Mouse (Mus musculus) adrenal gland, postnatal 36 days (tissue): ENCODE results near the gene Ankmy2. TPM values are rescaled to one million over a fixed set of nuclear protein-coding genes. Genes with fewer than 3 reads are reported as not detected.
"Not testable (repeated sequence)": the region's sequence is repeated elsewhere in the genome, so short reads cannot be mapped to it uniquely, and the experiment has no call there.

Source experiments
- DNase-seq, 2 experiments: peaks; one replicate each; pipeline ENCODE4 v3.0.0; 2021; ENCODE audit warnings: mixed read lengths in 1 of 2
- total RNA-seq, 2 experiments: library from RNA; stranded (reverse); gene quantifications; 2 replicates each; pipeline ENCODE4 v1.2.3; 2021

Gene Ankmy2
- total RNA-seq, 2 experiments from 2014 or later = 27.9 to 43.6 TPM

DNA sequence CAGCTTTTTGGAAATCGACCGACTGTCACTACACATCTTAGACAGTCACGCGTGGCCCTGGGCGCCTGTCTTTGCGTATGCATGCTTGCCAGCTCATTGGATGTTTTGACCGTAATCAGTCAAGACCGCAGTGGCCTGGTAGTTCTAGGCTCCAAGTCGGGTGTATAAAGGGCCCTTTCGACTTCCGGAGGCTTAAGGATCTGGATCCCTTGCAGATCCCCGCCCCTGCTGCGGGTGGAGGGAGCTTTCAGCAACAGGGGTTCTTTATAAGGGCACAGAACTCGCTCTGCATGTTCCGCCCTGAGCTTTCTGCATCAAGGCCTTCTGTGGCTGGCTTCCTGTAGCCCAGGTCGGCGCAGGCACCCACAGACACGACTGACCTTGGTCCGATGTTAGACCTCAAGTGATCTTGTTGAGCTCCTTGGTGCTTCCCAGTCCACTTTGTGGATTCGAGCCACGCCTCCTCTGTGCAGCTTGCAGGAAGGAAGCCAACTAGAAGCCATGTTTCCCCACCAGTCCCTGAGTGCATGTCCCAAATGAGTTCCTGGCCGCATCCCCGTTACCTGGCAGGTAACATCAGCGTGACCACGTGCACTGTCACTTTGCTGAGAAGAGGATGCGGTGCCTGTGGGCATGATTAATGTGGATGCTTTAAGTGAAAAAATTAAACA, 859 bp downstream of the Ankmy2 start, which contains the start of gene Bzw2:
TSS of gene Bzw2 (minus strand) at position 443 of the 671 bp plus-strand sequence.
- DNase-seq = peak; percentile 72 to 79

GRCm38 (mm10) chr12:36164126-36164791, 7.3 kb downstream of the Ankmy2 start:
- no peak for DNase-seq

- DNase-seq = no peak
Measured at GRCm38 (mm10) chr12:36165299-36165698, 8.4 kb downstream of the Ankmy2 start.

GRCm38 (mm10) chr12:36177227-36177626, 20.3 kb downstream of the Ankmy2 start:
- no peak for DNase-seq

DNA sequence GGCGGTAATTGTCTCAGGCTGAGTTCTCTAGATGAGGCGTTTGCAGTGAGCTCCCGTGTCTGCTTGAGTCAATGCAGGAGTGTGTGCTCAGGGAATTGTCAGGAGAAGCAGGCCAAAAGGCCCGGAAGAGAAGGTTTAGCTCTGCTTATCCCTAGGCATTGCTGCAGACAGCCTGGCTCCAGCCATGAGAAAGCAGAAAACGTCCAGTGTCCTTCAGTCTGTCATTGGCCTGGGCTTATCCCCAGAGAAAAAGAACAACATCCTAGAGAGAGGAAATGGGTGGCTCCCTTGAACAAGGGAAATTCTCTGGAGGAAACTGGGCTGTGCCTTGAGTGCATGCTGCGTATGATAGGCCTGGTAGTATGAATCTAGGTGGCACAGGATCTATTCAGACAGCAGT, 25.7 kb downstream of the Ankmy2 start:
- DNase-seq = peak in 1 of 2 experiments; percentile 18

- DNase-seq = no peak
Measured at GRCm38 (mm10) chr12:36187081-36187480, 30.2 kb downstream of the Ankmy2 start.

DNA sequence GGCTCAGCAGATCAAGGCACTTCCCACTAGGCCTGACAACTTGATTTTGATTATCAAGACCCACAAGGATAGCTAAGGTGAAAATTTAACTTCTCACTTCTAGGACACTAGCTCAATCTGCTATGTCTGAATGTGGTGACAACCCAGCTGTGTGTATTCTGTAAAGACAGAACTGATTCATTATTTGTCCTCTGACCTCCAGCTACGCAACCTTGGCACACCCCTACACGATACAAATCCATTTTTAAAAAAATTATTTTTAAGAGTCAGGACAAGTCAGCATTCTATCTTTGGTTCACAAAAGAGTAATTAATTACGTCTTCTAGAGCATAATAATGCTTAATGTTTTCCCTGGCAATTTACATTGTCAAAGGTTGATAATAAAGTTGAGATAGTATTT, 32.7 kb downstream of the Ankmy2 start:
- DNase-seq = peak; percentile 4 to 33

DNA sequence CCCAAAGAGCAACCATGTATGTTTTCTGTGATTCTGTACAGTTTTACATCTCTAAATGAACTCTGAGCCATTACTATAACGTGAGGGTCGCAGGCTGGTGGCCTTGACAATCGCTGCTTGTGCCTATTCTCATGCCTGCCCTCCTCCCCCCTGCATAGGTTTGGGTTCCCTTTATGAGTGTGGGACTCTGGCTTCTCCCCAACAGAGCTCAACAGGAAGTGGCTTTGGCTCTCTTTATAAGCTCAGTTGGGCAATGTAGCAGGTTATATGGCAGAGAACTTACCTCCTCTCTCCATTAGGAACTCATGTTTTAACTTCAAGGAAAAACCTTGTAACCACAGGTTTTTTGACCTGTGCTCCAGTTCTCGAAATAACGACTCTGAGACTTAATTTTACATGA, 33.4 kb downstream of the Ankmy2 start:
- DNase-seq = no peak

- DNase-seq = no peak
Measured at GRCm38 (mm10) chr12:36194976-36195375, 38.1 kb downstream of the Ankmy2 start.

- DNase-seq = not testable (repeated sequence)
Measured at GRCm38 (mm10) chr12:36205579-36206119, 48.7 kb downstream of the Ankmy2 start.

- peak; percentile 59 to 67 for DNase-seq
Measured at GRCm38 (mm10) chr12:36207072-36207799, 50.3 kb downstream of the Ankmy2 start.

DNA sequence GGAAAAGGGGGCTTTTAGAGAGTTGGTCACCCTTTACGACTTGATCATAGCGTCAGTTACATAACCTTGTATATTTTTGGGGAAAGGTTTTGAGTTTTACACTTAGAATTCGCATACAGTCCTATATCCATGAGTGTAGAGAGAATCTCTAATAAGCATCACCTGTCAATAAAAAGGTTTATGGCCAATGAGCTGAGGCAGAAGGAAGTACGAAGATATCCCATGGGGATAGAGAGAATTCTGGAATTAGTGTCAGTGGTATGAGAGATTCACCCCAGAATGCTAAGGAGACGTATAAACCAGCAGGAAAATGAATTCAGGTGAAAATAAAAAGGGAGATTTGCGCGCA, 50.9 kb downstream of the Ankmy2 start:
- DNase-seq = no peak

DNA sequence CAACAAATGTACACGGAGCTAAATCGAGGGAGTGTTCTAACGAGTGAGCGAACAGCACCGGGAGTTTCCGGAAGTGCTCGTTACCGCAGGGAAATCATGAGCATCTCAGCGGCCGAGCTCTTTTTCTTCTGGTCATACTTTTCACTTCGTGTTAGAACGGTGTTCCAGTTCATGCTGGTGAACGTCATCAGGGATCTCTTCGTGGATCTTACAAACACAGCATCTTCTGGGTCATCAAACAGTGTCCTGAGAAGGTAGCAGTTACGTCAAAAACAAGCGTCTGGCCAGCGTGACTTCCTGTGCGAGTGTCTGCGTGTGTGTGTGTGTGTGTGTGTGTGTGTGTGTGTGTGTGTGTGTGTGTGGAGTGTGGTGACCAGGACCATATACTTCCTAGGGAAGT, 51.5 kb downstream of the Ankmy2 start:
- DNase-seq = no peak

DNA sequence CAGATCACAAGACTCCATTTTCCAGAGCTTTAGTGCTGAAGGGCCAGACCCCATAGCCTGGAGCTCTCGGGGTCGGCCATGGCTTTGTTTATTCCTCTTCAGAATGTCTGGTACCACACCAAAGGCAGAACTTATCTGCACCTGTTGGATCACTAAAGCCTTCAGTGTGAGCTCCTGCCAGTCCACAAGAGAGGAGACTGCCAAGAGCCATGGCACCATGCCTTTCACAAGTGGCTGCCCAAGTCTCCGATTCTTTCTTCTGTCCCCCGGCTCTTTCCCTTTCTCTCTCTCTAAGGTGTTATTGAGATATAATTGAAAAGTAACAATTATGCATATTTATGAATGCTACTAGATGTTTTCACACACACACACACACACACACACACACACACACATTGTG, 53.2 kb downstream of the Ankmy2 start:
- DNase-seq = no peak

DNA sequence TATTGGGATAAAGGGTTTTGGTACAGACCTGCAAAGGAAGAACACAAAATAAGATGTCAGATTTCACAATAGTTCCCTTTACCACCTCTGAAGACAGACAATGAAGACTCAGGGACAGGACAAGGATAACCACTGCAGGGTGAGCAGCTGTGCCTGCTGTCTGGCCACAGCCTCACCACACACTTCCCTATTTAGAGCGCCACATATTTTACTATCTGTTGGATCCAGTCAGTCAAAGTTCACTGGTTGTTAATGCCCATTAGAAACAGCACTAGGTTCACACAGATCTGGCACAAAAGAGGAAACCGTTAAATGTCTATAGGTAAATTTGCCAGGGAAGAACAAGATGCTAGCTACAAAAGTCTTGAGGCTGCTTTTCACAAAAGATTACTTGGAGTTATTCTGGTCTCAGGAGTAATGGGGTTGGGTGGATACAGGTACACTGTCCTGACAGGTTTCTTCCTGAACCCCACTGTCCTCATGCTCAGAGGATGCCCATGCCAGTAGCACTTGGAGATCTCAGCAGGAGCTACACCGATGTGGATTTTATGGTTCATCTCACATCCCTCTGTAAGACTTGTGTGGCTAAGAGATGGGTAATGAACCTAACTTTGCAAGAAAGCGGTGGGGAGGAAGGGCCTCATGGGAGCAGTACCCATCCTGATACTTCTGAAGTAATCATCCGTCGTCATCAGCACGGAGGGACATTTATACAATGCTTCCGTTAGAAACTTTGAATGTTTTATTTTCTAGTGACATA, 57.7 kb downstream of the Ankmy2 start:
- no peak for DNase-seq

GRCm38 (mm10) chr12:36215149-36215480, 58.2 kb downstream of the Ankmy2 start:
- peak; percentile 26 to 66 for DNase-seq

DNA sequence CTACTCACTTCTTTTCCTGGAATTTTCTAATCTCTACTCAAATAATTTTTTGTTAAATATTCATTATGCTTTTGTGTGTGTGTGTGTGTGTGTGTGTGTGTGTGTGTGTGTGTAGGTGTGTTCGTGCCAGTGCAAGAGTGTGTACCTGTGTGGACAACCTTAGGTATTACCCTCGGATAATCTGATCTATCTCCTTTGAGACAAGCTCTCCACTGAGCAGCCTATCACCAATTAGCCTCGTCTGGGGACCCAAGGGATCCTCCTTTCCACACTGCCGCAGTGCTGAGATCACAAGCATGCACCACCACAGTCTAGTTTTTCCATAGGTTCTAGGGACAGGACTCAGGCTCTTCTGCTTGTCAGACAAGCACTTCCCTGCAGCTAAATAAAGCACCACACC, 59.3 kb downstream of the Ankmy2 start:
- no peak for DNase-seq

- peak in 1 of 2 experiments; percentile 4 for DNase-seq
Measured at GRCm38 (mm10) chr12:36216905-36217304, 60.0 kb downstream of the Ankmy2 start.

DNA sequence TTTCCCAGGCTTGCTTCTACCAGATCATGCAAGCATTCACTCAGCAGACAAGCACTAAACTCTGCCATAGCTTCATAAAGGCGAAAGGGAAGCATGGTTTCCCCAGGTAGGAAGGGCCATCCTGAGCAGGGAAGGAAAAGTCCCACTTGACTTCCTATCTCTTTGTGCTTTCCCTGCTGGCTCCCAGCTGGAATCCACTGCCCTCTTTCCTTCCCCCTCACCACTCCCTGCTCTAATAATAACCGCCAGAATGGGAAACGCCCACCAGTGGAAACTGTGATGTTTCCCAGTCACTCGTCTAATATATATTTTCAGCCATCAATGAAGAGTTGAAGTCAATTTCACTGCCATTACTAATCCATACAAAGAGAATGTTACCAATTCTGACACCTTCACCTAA, 67.5 kb downstream of the Ankmy2 start:
- DNase-seq = no peak

DNA sequence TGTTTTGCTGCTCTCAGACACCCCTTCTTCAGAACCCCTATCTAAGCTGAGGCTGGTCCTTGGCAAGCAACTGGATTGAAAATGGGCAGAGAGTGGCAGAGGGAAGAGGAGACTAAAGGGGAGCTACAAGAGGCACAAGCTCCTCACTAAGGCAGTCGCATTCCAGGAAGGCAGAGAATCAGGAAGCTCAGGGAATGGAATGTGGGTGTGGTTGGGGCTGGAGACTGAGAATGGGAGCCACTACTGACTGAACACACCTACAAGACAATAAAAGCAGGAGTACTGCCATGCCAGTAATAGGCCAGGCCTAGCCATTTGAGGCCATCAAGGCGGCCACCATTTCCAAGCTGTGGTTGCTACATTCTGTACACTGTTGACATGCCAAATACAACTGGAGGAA, 74.5 kb downstream of the Ankmy2 start:
- DNase-seq = no peak

GRCm38 (mm10) chr12:36241171-36241570, 84.3 kb downstream of the Ankmy2 start:
- DNase-seq = no peak
